In genomic region chr9:21469032-21470024, GRCm38 (mm10) we compare ENCODE assay signal across 8 mouse cellular contexts. TPM values are rescaled to one million over a fixed set of nuclear protein-coding genes. Genes with fewer than 3 reads are reported as not detected.
DNase-seq lines count a peak whose midpoint lies in the region; ATAC-seq and TF ChIP-seq lines count a peak whose summit lies in the region.

No protein-coding gene starts in this region.

- 89% methylated on average over 20 of the region's 20 CpGs for WGBS in limb, embryonic 10.5 days

- DNase-seq in layer of hippocampus, adult 11-12 months (ENCODE audit: low spot score) = peak; percentile 64
- DNase-seq in layer of hippocampus, adult 9-11 months = no peak
- no peak for DNase-seq in G1E (ENCODE audit: low spot score)
- DNase-seq in c-Kit-positive CD71-positive TER-119-positive erythroid progenitor cells, embryonic 14.5 days (ENCODE audit: low spot score) = peak; percentile 47
- DNase-seq in heart, postnatal 4 days = peak; percentile 63
- DNase-seq in limb, embryonic 10.5 days (ENCODE audit: low spot score) = peak; percentile 54
- peak; percentile 53 to 72 for DNase-seq in natural killer cell, adult 2 months (ENCODE audit: low spot score in 2 of 2)
- DNase-seq in urinary bladder, adult 2 months (ENCODE audit: low spot score) = no peak

- ATAC-seq in G1E (ENCODE audit: extremely low read depth, insufficient number of reproducible peaks, low FRiP score, poor library complexity, severe bottlenecking) = no peak; the same call in 1 of the 2 replicates

- no peaks in the 10 kb centered on the region for H3K9me3 ChIP-seq in G1E (replicated peaks)
- H3K9me3 ChIP-seq in limb, embryonic 10.5 days (replicated peaks) = no peaks in the 10 kb centered on the region

- H3K36me3 ChIP-seq in G1E (replicated peaks) = peaks cover 95% of the 10 kb centered on the region
- peaks cover 89% of the 10 kb centered on the region for H3K36me3 ChIP-seq in limb, embryonic 10.5 days

- peak; percentile 50 for TF ChIP-seq CTCF in G1E (IDR thresholded peaks at IDR 0.05; ENCODE audit: low read depth, low read length)

- H3K4me3 ChIP-seq in G1E (ENCODE audit: low read depth, low read length) = no peak overlapping the region
- no peak overlapping the region for H3K4me3 ChIP-seq in limb, embryonic 10.5 days

- H3K27me3 ChIP-seq in G1E (ENCODE audit: insufficient read depth, low read length) = no peaks in the 10 kb centered on the region
- no peaks in the 10 kb centered on the region for H3K27me3 ChIP-seq in limb, embryonic 10.5 days (ENCODE audit: low read depth, poor library complexity, severe bottlenecking)

- no peak overlapping the region for H3K27ac ChIP-seq in limb, embryonic 10.5 days

- no peaks in the 10 kb centered on the region for H3K4me1 ChIP-seq in G1E (ENCODE audit: insufficient read depth, low read depth, low read length)
- H3K4me1 ChIP-seq in limb, embryonic 10.5 days = no peaks in the 10 kb centered on the region

RNA-seq across cellular contexts. Expression of gene Tmed1, which starts 40.7 kb away (rescaled TPM):
- total RNA-seq in G1E (2014; fragmentation: Nextera tagmentation) (2.4 TPM in 1 of 2 replicates, not detected in the other), G1E (2017) (8.0 and 10.5 TPM in 2 replicates)
- polyA plus RNA-seq in G1E (2012) = 6.2 and 6.3 TPM in 2 replicates
- 10 to 100 TPM; 38.6 to 46.3 TPM for total RNA-seq in heart, postnatal 4 days (2021)
- 130 and 137 TPM in 2 replicates for polyA plus RNA-seq in limb, embryonic 10.5 days (2016; fragmentation: Nextera tagmentation; extraction: Ambion mirVana)
- polyA plus RNA-seq in urinary bladder, adult 2 months (2012; rRNA removed) = 32.2 and 36.4 TPM in 2 replicates

RNA-seq across cellular contexts. Expression of gene Dnm2, which starts 44.6 kb away (rescaled TPM):
- total RNA-seq in G1E (2014; fragmentation: Nextera tagmentation) (193 and 214 TPM in 2 replicates), G1E (2017) (72.7 and 74.3 TPM in 2 replicates)
- polyA plus RNA-seq in G1E (2012) = 427 and 533 TPM in 2 replicates
- 10 to 100 TPM; 83.9 to 86.7 TPM for total RNA-seq in heart, postnatal 4 days (2021)
- polyA plus RNA-seq in limb, embryonic 10.5 days (2016; fragmentation: Nextera tagmentation; extraction: Ambion mirVana) = 71.7 and 79.7 TPM in 2 replicates
- 76.4 and 91.4 TPM in 2 replicates for polyA plus RNA-seq in urinary bladder, adult 2 months (2012; rRNA removed)

RNA-seq across cellular contexts. Expression of gene AB124611, which starts 56.6 kb away (rescaled TPM):
- total RNA-seq in G1E (2014; fragmentation: Nextera tagmentation) (1.1 and 2.9 TPM in 2 replicates), G1E (2017) (4.9 and 5.5 TPM in 2 replicates)
- polyA plus RNA-seq in G1E (2012) = 2.4 and 2.6 TPM in 2 replicates
- total RNA-seq in heart, postnatal 4 days (2021) = 1 to 10 TPM in 1 of 2 experiments, under 1 TPM in 1; 0.95 to 1.1 TPM
- 3.6 and 4.3 TPM in 2 replicates for polyA plus RNA-seq in limb, embryonic 10.5 days (2016; fragmentation: Nextera tagmentation; extraction: Ambion mirVana)
- polyA plus RNA-seq in urinary bladder, adult 2 months (2012; rRNA removed) = 5.5 and 5.7 TPM in 2 replicates

RNA-seq across cellular contexts. Expression of gene Qtrt1, which starts 57.7 kb away (rescaled TPM):
- 20.7 and 26.4 TPM in 2 replicates for total RNA-seq in G1E (2014; fragmentation: Nextera tagmentation)
- 34.3 and 43.8 TPM in 2 replicates for total RNA-seq in G1E (2017)
- 70.9 and 72.7 TPM in 2 replicates for polyA plus RNA-seq in G1E (2012)
- total RNA-seq in heart, postnatal 4 days (2021) = 10 to 100 TPM; 11.3 to 13.3 TPM
- 66.2 and 79.0 TPM in 2 replicates for polyA plus RNA-seq in limb, embryonic 10.5 days (2016; fragmentation: Nextera tagmentation; extraction: Ambion mirVana)
- polyA plus RNA-seq in urinary bladder, adult 2 months (2012; rRNA removed) = 32.2 and 38.8 TPM in 2 replicates

Comparison
In these comparisons a context has a peak if more than half of its experiments do, and no peak if none do; other contexts are left out.
1. DNase-seq: peak in layer of hippocampus, adult 11-12 months (single experiment), c-Kit-positive CD71-positive TER-119-positive erythroid progenitor cells, embryonic 14.5 days (single experiment), heart, postnatal 4 days (single experiment), limb, embryonic 10.5 days (single experiment) and natural killer cell, adult 2 months (2 of 2); none in layer of hippocampus, adult 9-11 months (single experiment), G1E (single experiment) and urinary bladder, adult 2 months (single experiment).